Mouse (Mus musculus) kidney, adult 2 months (tissue): ENCODE results near the gene Gsc. TPM values are rescaled to one million over a fixed set of nuclear protein-coding genes. Genes with fewer than 3 reads are reported as not detected.

Experiments
- DNase-seq: peaks from one replicate; pipeline ENCODE4 v3.0.0; 2021
- H3K27ac ChIP-seq: fragments of 200-500 bp; 2 replicates; pipeline ENCODE4 v1.5.1; 2012; ENCODE audit warnings: low read depth, low read length, control low read depth, inconsistent platforms; ENCODE audit not compliant: insufficient read depth
- H3K27me3 ChIP-seq: fragments of 200-500 bp; replicated peaks from 2 replicates; pipeline ENCODE4 v1.6.1; 2012; ENCODE audit warnings: mild to moderate bottlenecking, moderate library complexity, low read length, inconsistent platforms; ENCODE audit not compliant: control insufficient read depth, insufficient read depth
- H3K36me3 ChIP-seq: fragments of 200-500 bp; 2 replicates; pipeline ENCODE4 v1.6.1; 2012; ENCODE audit warnings: mild to moderate bottlenecking, moderate library complexity, low read length, inconsistent platforms; ENCODE audit not compliant: control insufficient read depth, insufficient read depth
- H3K4me1 ChIP-seq: fragments of 200-500 bp; 2 replicates; pipeline ENCODE4 v1.6.1; 2011; ENCODE audit warnings: low read length; ENCODE audit not compliant: control insufficient read depth, insufficient read depth
- H3K4me3 ChIP-seq: fragments of 200-500 bp; 2 replicates; pipeline ENCODE4 v1.5.1; 2011; ENCODE audit warnings: mild to moderate bottlenecking, low read depth, low read length, control low read depth; ENCODE audit not compliant: insufficient read depth
- CTCF ChIP-seq: fragments of 200-500 bp; conservative IDR thresholded peaks from 2 replicates; pipeline ENCODE4 v1.5.1; 2011; ENCODE audit warnings: low read depth, mild to moderate bottlenecking, control low read depth, low read length, moderate library complexity, mixed read lengths; ENCODE audit not compliant: insufficient read depth, insufficient read length
- POLR2A ChIP-seq: fragments of 200-500 bp; IDR thresholded peaks from one replicate; pipeline ENCODE4 v1.6.1; 2011; ENCODE audit warnings: low read depth, low read length, control low read depth
- WGBS: fragments of 180-500 bp; shearing (Covaris S2); methylation state at CpG from one replicate; pipeline ENCODE4 v1.1.7; 2018; 5-methylcytosine and 5-hydroxymethylcytosine counted together
- polyA plus RNA-seq: library from polyadenylated mRNA; depleted of rRNA; stranded (reverse); fragments of >200 nt; gene quantifications from 2 replicates; pipeline ENCODE4 v1.2.3, GENCODE M21; 2012; rRNA removed

Gsc gene
- polyA plus RNA-seq: 0.10 TPM in 1 of 2 replicates, not detected in the other

DNA sequence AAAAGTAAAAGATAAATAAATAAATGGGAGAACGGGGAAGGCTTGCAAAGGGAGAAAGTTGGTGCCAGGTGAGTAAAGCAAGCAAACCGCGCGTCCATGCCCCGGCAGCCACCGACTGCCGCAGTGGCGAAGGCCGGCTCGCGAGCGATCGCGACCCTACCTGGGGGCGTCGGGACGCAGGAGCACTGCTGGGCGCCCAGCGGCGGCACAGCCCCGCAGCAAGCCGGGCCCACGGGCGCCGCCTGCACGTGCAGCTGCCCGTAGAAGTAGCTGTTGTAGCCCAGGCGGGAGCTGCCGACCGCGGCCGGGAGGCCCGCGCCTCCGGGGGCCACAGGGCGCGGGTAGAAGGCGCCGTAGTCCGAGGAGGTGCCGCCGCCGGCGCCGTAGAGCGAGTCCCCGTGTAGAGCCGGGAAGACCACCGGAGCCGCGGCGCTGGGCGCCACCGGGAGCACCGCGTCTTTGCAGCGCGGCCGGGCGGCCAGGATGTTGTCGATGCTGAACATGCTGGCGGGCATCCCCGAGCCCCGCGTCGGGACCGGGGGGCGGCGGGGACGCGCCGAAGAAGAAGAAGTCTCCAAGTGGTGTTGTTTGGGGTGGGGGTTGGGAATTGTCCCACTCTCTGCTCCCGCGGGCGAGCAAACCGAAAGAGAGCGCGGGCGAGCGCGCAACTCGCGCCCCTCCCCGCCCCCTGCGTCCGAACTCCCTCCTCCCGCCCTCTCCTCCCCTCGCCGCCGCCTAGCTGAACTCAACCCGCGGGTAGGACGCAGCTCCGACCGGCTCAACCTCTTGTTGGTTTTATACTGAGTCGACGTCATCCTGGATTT lies at the start of gene Gsc:
Gene Gsc, minus strand, starts transcription at position 730 of the 824 bp plus-strand sequence.
- Histone ChIP-seq H3K4me1 (no peaks in the 10 kb centered on the region), H3K27ac (no peak within 1 kb of the TSS), H3K36me3 (no peaks in the 10 kb centered on the region), H3K4me3 (peak within 1 kb of the TSS; percentile 44), H3K27me3 (peaks cover 22% of the 10 kb centered on the region)
- DNase-seq: peak; percentile 38
- TF ChIP-seq CTCF (no peak), POLR2A (no peak)
- WGBS: 1% methylated on average over 94 of the region's 97 CpGs

DNA sequence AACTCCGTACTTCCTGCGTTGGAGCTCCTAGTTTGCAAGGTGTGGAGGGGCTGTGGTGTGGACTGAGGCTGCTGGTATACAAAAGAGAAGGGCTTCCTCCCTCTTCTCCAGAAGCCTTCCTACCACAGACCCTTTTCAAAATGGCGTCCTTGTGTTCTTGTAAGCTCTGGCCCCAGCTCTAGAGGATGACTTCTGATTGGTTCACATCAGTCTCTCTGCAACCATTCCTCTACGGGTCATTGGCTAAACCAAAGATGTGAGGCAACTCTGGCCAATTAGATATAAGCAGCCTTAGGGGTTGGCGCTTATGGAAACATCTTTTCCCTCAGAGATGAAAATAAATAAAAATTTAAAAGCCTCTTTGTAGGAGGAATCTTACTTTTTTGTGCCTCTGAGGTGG lies 46.6 kb upstream of the Gsc start:
- Histone ChIP-seq H3K27me3 (no peaks in the 10 kb centered on the region), H3K27ac (no peak overlapping the region), H3K4me1 (no peaks in the 10 kb centered on the region), H3K4me3 (no peak overlapping the region), H3K36me3 (no peaks in the 10 kb centered on the region)
- 92% methylated on average over 5 of the region's 5 CpGs for WGBS
- no peak for DNase-seq
- TF ChIP-seq POLR2A (no peak), CTCF (no peak)

DNA sequence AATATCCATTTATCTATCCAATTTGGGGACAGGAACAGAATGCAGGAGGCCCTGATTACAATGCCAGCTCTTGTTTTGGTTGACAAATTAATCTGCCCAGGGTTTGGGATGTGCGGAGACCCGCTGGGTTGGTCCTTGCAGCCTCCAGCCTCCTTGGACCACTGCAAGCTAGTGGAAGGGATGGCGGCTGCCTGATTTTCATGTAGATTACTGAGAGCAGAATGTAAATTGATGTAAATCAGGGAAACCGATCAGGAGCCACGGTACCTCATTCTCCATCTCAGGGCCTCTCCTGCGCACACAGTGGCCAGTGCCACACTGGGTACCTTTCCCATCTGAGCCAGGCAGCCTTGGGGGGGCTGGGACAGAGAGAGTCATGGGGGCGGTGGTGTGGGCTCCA lies 34.8 kb upstream of the Gsc start:
- no peak overlapping the region for H3K27ac ChIP-seq
- no peaks in the 10 kb centered on the region for H3K27me3 ChIP-seq
- TF ChIP-seq POLR2A (no peak), CTCF (no peak)
- no peaks in the 10 kb centered on the region for H3K4me1 ChIP-seq
- H3K36me3 ChIP-seq: no peaks in the 10 kb centered on the region
- 76% methylated on average over 7 of the region's 7 CpGs for WGBS
- H3K4me3 ChIP-seq: no peak overlapping the region
- no peak for DNase-seq

DNA sequence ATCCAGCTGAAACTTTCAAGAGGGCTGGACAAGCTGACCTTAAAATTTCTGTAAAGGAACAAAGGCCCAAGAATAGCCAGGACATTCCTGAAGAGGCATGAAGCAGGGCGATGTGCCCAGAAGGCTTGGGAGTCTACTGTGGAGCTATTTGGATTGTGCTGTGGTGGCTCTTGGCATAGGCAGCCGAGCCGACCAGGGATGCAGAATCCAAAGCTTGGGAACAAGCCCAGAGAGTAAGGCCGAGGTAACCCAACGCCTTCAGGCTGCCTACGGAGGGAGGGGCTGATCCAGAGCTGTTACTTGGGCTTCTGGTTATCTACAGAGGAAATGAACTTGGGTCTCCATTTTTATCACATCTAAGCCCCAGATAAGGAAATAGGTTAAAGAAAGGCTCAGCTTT lies 18.9 kb upstream of the Gsc start:
- WGBS: 50% methylated on average over 6 of the region's 6 CpGs
- DNase-seq: no peak
- no peak for TF ChIP-seq CTCF
- TF ChIP-seq POLR2A: no peak

DNA sequence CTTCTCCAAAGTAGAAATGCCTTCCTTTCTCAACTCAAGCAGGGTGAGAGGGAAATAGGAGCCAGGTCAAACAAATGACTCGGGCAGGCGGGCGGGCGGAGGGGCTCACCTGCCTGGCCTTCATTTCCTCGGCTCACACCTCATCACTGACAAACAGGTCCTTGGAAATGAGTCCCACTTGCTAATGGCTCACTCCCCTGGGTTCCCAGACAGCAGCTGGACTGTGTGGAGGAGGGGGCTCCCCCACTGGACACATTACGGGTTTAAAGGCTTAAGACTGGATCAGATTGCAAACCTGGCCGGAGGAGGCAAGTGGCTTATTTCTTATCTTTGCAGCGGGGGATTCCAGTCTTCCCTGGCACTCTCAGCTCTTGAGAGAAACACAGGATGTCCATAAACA lies 13.1 kb upstream of the Gsc start:
- Histone ChIP-seq H3K4me3 (no peak overlapping the region), H3K27me3 (no peaks in the 10 kb centered on the region), H3K36me3 (no peaks in the 10 kb centered on the region), H3K27ac (no peak overlapping the region), H3K4me1 (no peaks in the 10 kb centered on the region)
- no peak for DNase-seq
- TF ChIP-seq POLR2A: no peak
- TF ChIP-seq CTCF: no peak
- 34% methylated on average over 8 of the region's 8 CpGs for WGBS

More for the DNA sequence above, 18.9 kb upstream of the Gsc start:
- H3K4me1 ChIP-seq: no peaks in the 10 kb centered on the region
- no peaks in the 10 kb centered on the region for H3K36me3 ChIP-seq
- no peak overlapping the region for H3K27ac ChIP-seq
- no peak overlapping the region for H3K4me3 ChIP-seq
- H3K27me3 ChIP-seq: no peaks in the 10 kb centered on the region

DNA sequence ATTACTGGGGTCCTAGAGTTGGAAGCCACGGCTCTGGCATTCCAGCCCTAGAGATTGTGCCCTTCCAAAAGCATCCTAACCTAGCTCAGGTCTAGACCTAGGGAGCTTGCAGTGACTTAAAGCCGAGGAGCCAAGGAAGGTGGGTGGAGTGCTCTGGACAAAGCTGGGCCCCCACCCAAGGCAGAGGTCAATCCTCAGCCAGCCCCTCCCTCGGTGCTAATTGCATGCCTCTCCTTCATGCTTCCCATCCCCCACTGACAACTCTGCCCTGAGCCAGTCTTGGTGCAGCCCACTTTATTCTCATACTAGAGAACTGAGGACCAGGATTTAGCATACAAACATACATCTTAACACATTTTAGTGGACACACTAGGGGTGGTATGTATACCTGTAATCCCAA lies 12.0 kb upstream of the Gsc start:
- Histone ChIP-seq H3K27ac (no peak overlapping the region), H3K27me3 (no peaks in the 10 kb centered on the region; the same call in 1 of the 2 replicates), H3K4me3 (no peak overlapping the region), H3K4me1 (no peaks in the 10 kb centered on the region), H3K36me3 (no peaks in the 10 kb centered on the region)
- no peak for DNase-seq
- 27% methylated on average over 3 of the region's 3 CpGs for WGBS
- TF ChIP-seq POLR2A (no peak), CTCF (no peak)

DNA sequence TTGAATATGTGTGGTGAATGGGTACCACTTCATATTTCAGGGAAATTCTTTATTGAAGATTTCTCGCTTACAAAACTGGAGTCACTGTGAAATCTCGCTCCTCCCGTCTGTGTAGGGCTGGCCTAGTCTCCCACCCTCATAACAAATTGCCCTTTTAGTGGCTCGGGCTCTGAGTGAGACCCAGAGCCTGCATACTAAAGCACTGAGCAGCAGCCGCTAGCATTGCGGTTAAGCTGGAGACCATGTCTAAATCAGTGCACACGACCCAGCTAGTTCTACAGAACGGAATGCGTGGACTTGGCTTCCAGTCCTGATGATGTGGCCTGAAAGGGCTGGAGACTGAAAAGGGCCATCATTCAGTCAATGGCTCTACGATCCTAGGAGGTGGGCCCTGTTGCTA lies 7.9 kb upstream of the Gsc start:
- no peak overlapping the region for H3K4me3 ChIP-seq
- DNase-seq: no peak
- no peak overlapping the region for H3K27ac ChIP-seq
- WGBS: 77% methylated on average over 10 of the region's 10 CpGs
- H3K36me3 ChIP-seq: no peaks in the 10 kb centered on the region
- H3K4me1 ChIP-seq: no peaks in the 10 kb centered on the region
- TF ChIP-seq POLR2A (no peak), CTCF (no peak)
- peaks cover 3% of the 10 kb centered on the region for H3K27me3 ChIP-seq
